In genomic region chr5:132073677-132074359, GRCm38 (mm10) we compare ENCODE assay signal across 8 mouse cellular contexts.
DNase-seq lines count a peak whose midpoint lies in the region; ATAC-seq lines count a peak whose summit lies in the region.

No protein-coding gene starts in this region.

- no peaks in the 10 kb centered on the region for H3K36me3 ChIP-seq in heart, embryonic 14.5 days (ENCODE audit: control insufficient read depth, insufficient read depth, low read length)
- no peaks in the 10 kb centered on the region for H3K36me3 ChIP-seq in embryonic facial prominence, embryonic 14.5 days (ENCODE audit: control insufficient read depth, insufficient read depth, low read length)
- no peaks in the 10 kb centered on the region for H3K36me3 ChIP-seq in limb, embryonic 12.5 days

- peaks cover 12 to 21% of the 10 kb centered on the region in 2 experiments for H3K4me1 ChIP-seq in heart, embryonic 14.5 days (ENCODE audit: control insufficient read depth in 2 of 2, insufficient read depth in 2 of 2, low read length in 2 of 2)
- peaks cover 36% of the 10 kb centered on the region for H3K4me1 ChIP-seq in embryonic facial prominence, embryonic 14.5 days (ENCODE audit: control insufficient read depth, insufficient read depth, low read length)
- peaks cover 53% of the 10 kb centered on the region for H3K4me1 ChIP-seq in limb, embryonic 12.5 days (replicated peaks)

- H3K9ac ChIP-seq in heart, embryonic 14.5 days (ENCODE audit: low read length): no peak overlapping the region
- H3K9ac ChIP-seq in embryonic facial prominence, embryonic 14.5 days (ENCODE audit: low read depth, low read length): no peak overlapping the region
- H3K9ac ChIP-seq in limb, embryonic 12.5 days (replicated peaks): no peak overlapping the region

- DNase-seq in heart, postnatal 25 days (ENCODE audit: low spot score): no peak
- DNase-seq in brain, adult 2 months (ENCODE audit: low read depth, low spot score): peak; percentile 65
- peak; percentile 78 for DNase-seq in embryonic facial prominence, embryonic 14.5 days (ENCODE audit: low spot score)
- DNase-seq in thymus, postnatal 36 days: no peak
- DNase-seq in thymus, postnatal 0 days (ENCODE audit: low spot score): no peak

- peak overlapping the region; percentile 50 for H3K4me2 ChIP-seq in heart, embryonic 14.5 days (ENCODE audit: low read length)
- H3K4me2 ChIP-seq in embryonic facial prominence, embryonic 14.5 days (ENCODE audit: low read depth, low read length): peak overlapping the region; percentile 39
- peak overlapping the region; percentile 46 for H3K4me2 ChIP-seq in limb, embryonic 12.5 days

- WGBS in heart, embryonic 14.5 days: 31% methylated on average over 10 of the region's 10 CpGs
- 16% methylated on average over 10 of the region's 10 CpGs for WGBS in embryonic facial prominence, embryonic 14.5 days
- 37% methylated on average over 10 of the region's 10 CpGs for WGBS in limb, embryonic 12.5 days

- H3K27me3 ChIP-seq in heart, embryonic 14.5 days (ENCODE audit: control insufficient read depth, insufficient read depth, low read length): no peaks in the 10 kb centered on the region
- no peaks in the 10 kb centered on the region for H3K27me3 ChIP-seq in embryonic facial prominence, embryonic 14.5 days (replicated peaks; ENCODE audit: control insufficient read depth, insufficient read depth, low read length)
- peaks cover 18% of the 10 kb centered on the region for H3K27me3 ChIP-seq in limb, embryonic 12.5 days

- 0 out of 2 replicates have a peak, but pooled peaks have one; percentile 21 for ATAC-seq in heart, embryonic 14.5 days (ENCODE audit: insufficient number of reproducible peaks, insufficient read depth, low FRiP score, low read depth)
- ATAC-seq in embryonic facial prominence, embryonic 14.5 days (ENCODE audit: low read depth): peak; percentile 14
- ATAC-seq in limb, embryonic 12.5 days (ENCODE audit: insufficient number of reproducible peaks, insufficient read depth, low FRiP score, low TSS enrichment, low read depth): 0 out of 2 replicates have a peak, but pooled peaks have one; percentile 16
- no peak for ATAC-seq in inflammation-experienced regulatory T-cells, adult 6 months

- no peak overlapping the region for H3K27ac ChIP-seq in heart, embryonic 14.5 days (replicated peaks in 1 of 2; ENCODE audit: control insufficient read depth in 1 of 2, insufficient read depth in 1 of 2, low read depth in 2 of 2, low read length in 2 of 2)
- H3K27ac ChIP-seq in embryonic facial prominence, embryonic 14.5 days (replicated peaks; ENCODE audit: low read depth, low read length): peak overlapping the region; percentile 59
- H3K27ac ChIP-seq in limb, embryonic 12.5 days: peak overlapping the region; percentile 57

- intact Hi-C loops in heart, postnatal 25 days (cut with DNase I): no loop called here

- no peak overlapping the region for H3K4me3 ChIP-seq in heart, embryonic 14.5 days (ENCODE audit: control insufficient read depth in 1 of 2, insufficient read depth in 1 of 2, low read depth in 1 of 2, low read length in 2 of 2)
- peak overlapping the region; percentile 0; the same call in 1 of the 2 replicates for H3K4me3 ChIP-seq in embryonic facial prominence, embryonic 14.5 days (ENCODE audit: low read depth, low read length)
- H3K4me3 ChIP-seq in limb, embryonic 12.5 days (replicated peaks): no peak overlapping the region

- 0 out of 2 replicates have a peak, but pooled peaks cover 3% of the 10 kb centered on the region for H3K9me3 ChIP-seq in heart, embryonic 14.5 days (ENCODE audit: control insufficient read depth, low read length)
- 0 out of 2 replicates have a peak, but pooled peaks cover 3% of the 10 kb centered on the region for H3K9me3 ChIP-seq in embryonic facial prominence, embryonic 14.5 days (ENCODE audit: control insufficient read depth, low read length)
- H3K9me3 ChIP-seq in limb, embryonic 12.5 days: peaks cover 5% of the 10 kb centered on the region; the same call in 1 of the 2 replicates

Comparison
In these comparisons a context has a peak if more than half of its experiments do, and no peak if none do; other contexts are left out.
1. H3K27ac ChIP-seq: peak in embryonic facial prominence, embryonic 14.5 days (single experiment) and limb, embryonic 12.5 days (single experiment); none in heart, embryonic 14.5 days (0 of 2).
2. DNase-seq: peak in brain, adult 2 months (single experiment) and embryonic facial prominence, embryonic 14.5 days (single experiment); none in heart, postnatal 25 days (single experiment), thymus, postnatal 36 days (0 of 2) and thymus, postnatal 0 days (single experiment).
3. Peak in every context shown above with its lines, with median percentiles within 50 percentile points of each other: H3K4me2 ChIP-seq.